Mouse (Mus musculus) embryonic facial prominence, embryonic 14.5 days (tissue): ENCODE data around the gene Il17f. TPM values are rescaled to one million over a fixed set of nuclear protein-coding genes. Genes with fewer than 3 reads are reported as not detected.

ENCODE experiments used
- polyA plus RNA-seq: library from polyadenylated mRNA; unstranded; fragments of >200 nt; fragmentation: Nextera tagmentation; extraction: Ambion mirVana; gene quantifications from 2 replicates; pipeline ENCODE4 v1.2.1, GENCODE M21; 2014

The Il17f gene
- polyA plus RNA-seq, 1 experiment from 2014 or later: not detected

Other genes with a start within 250 kb of the Il17f start
- gene Pkhd1, start 172.6 kb downstream of the Il17f start, polyA plus RNA-seq: 0.20 and 0.38 TPM in 2 replicates
- gene Il17a, start 59.7 kb downstream of the Il17f start, polyA plus RNA-seq: not detected in 2 replicates
- gene Mcm3, start 29.7 kb upstream of the Il17f start, polyA plus RNA-seq: 114 and 131 TPM in 2 replicates
- gene Paqr8, start 100.0 kb upstream of the Il17f start, polyA plus RNA-seq: 6.1 and 7.2 TPM in 2 replicates
- 5.7 and 10.6 TPM in 2 replicates for gene Efhc1, start 161.0 kb upstream of the Il17f start, polyA plus RNA-seq